Mouse (Mus musculus): ENCODE measurements around the gene Adgrg1. TPM values are rescaled to one million over a fixed set of nuclear protein-coding genes. Genes with fewer than 3 reads are reported as not detected.
A peak's percentile ranks its signal among the peaks of the same experiment; 100 is the strongest.

Adgrg1 gene
- polyA plus RNA-seq, 1 experiment from 2014 or later: 186 TPM

- no peaks in the 10 kb centered on the region for H3K36me3 ChIP-seq
- H3K27ac ChIP-seq: peak overlapping the region; percentile 98
- no peaks in the 10 kb centered on the region for H3K9me3 ChIP-seq
- no peak overlapping the region for H3K4me3 ChIP-seq
- H3K27me3 ChIP-seq (ENCODE audit: insufficient read depth, poor library complexity, severe bottlenecking): no peaks in the 10 kb centered on the region; the same call in 1 of the 2 replicates
- H3K4me1 ChIP-seq (replicated peaks): peaks cover 78% of the 10 kb centered on the region
- DNase-seq (ENCODE audit: low spot score): no peak
- WGBS: 86% methylated on average over 4 of the region's 4 CpGs
These were observed 17.5 kb downstream of the Adgrg1 start for GRCm38 (mm10) chr8:94992010-94992409.

DNA sequence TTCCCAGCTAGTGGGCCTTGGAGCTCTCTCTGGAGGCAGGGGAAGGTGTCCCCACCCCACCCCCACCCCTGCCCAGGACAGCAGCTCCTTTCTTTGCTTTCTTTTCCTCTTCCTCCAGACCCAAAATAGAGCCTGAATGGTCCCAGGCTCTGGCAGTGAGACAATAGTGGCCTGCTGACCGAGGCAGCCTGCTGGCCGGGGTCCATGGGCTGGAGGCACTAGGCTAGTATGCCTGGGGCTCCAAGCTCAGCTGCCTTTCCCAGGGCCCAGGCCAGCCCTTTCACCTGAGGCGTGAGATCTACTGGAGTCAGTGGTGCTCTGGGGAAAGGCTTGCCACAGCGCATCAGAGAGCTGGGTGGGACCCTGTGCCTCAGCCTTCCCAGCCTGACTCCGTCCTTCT lies 18.0 kb downstream of the Adgrg1 start:
- H3K4me1 ChIP-seq (replicated peaks): peaks cover 78% of the 10 kb centered on the region

DNA sequence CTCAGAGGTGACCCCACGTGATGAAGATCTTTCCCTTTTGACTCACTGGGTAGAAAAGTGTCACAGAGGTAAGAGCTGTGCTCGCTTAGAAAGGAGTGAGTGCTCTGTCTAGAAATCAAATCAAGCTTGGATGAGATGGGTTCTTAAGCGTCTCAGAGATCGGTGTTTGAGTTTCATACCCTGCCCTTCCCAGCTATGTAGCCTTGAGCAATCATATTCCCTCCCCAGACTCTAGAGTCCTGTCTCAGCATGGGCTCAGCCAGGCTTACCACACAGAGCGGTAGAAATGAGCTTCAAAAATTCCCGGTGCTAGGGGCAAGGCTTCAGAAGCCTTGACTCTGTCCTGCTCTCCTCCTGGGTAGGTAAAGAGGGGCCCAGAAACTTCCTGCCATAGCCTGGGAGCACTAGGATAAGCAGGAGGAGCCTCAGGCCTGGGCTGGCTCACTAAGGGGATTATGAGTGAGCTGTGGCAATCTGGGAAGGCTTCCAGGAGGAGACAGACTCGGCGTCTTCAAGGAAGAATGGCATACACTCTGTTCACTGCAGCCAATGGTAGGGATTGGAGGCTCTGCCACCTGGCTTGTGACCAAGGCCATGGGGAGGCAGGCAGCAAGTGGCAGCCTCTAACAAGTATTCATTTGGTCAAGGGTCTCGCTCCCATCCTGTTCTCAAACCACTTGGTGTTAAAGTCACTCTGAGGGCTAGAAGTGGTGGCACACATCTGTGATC lies 18.6 kb downstream of the Adgrg1 start:
- no peak for DNase-seq (ENCODE audit: low spot score)
- H3K4me1 ChIP-seq (replicated peaks): peaks cover 82% of the 10 kb centered on the region
- 65% methylated on average over 9 of the region's 9 CpGs for WGBS

More for the DNA sequence above, 18.0 kb downstream of the Adgrg1 start:
- 37% methylated on average over 5 of the region's 5 CpGs for WGBS
- Histone ChIP-seq H3K36me3 (peaks cover 4% of the 10 kb centered on the region; the same call in 1 of the 2 replicates), H3K4me3 (peak overlapping the region; percentile 3), H3K9me3 (no peaks in the 10 kb centered on the region), H3K27me3 (ENCODE audit: insufficient read depth, poor library complexity, severe bottlenecking) (no peaks in the 10 kb centered on the region; the same call in 1 of the 2 replicates), H3K27ac (peak overlapping the region; percentile 98)
- peak; percentile 37 for DNase-seq (ENCODE audit: low spot score)

GRCm38 (mm10) chr8:94994006-94994405 lies 19.5 kb downstream of the Adgrg1 start:
- Histone ChIP-seq H3K27me3 (ENCODE audit: insufficient read depth, poor library complexity, severe bottlenecking) (no peaks in the 10 kb centered on the region), H3K4me3 (peak overlapping the region; percentile 61), H3K36me3 (peaks cover 14% of the 10 kb centered on the region; the same call in 1 of the 2 replicates), H3K27ac (peak overlapping the region; percentile 98), H3K9me3 (no peaks in the 10 kb centered on the region), H3K4me1 (replicated peaks) (peaks cover 88% of the 10 kb centered on the region)
- peak; percentile 95 for DNase-seq (ENCODE audit: low spot score)
- 4% methylated on average over 14 of the region's 14 CpGs for WGBS

More for the DNA sequence above, 18.6 kb downstream of the Adgrg1 start:
- peak overlapping the region; percentile 61 for H3K4me3 ChIP-seq
- H3K36me3 ChIP-seq: peaks cover 10% of the 10 kb centered on the region; the same call in 1 of the 2 replicates
- no peaks in the 10 kb centered on the region; the same call in 1 of the 2 replicates for H3K27me3 ChIP-seq (ENCODE audit: insufficient read depth, poor library complexity, severe bottlenecking)
- no peaks in the 10 kb centered on the region for H3K9me3 ChIP-seq
- peak overlapping the region; percentile 98 for H3K27ac ChIP-seq

DNA sequence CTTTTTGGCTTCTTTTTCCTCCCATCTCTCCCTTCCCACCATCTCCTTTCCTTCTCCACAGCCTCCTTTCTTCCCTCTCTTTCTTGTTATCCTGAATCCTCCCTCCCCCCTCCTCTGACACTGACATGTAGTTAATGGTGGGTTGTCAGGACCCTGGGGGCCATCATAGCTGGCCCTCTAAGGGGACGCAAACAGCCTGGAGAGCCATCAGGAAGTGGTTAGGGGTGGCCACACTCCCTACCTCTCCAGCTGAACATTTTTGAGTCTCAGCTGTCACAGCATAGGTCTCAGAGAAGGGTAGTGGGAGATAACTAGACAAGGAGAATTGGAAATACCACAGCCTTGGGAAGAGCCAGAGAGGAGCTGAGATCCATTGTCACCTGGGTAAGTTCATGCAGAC lies 20.0 kb downstream of the Adgrg1 start:
- peak overlapping the region; percentile 98 for H3K27ac ChIP-seq
- H3K9me3 ChIP-seq: no peaks in the 10 kb centered on the region
- WGBS: 15% methylated on average over 1 of the region's 1 CpGs
- peaks cover 93% of the 10 kb centered on the region for H3K4me1 ChIP-seq (replicated peaks)
- no peak for DNase-seq (ENCODE audit: low spot score)
- no peaks in the 10 kb centered on the region for H3K27me3 ChIP-seq (ENCODE audit: insufficient read depth, poor library complexity, severe bottlenecking)
- H3K36me3 ChIP-seq: peaks cover 14% of the 10 kb centered on the region; the same call in 1 of the 2 replicates
- peak overlapping the region; percentile 61 for H3K4me3 ChIP-seq

- H3K27ac ChIP-seq: peak overlapping the region; percentile 98
- peaks cover 14% of the 10 kb centered on the region; the same call in 1 of the 2 replicates for H3K36me3 ChIP-seq
- H3K4me3 ChIP-seq: peak overlapping the region; percentile 61
- no peaks in the 10 kb centered on the region for H3K9me3 ChIP-seq
- peaks cover 100% of the 10 kb centered on the region for H3K4me1 ChIP-seq (replicated peaks)
- WGBS: 52% methylated on average over 5 of the region's 5 CpGs
- peak; percentile 22 for DNase-seq (ENCODE audit: low spot score)
- no peaks in the 10 kb centered on the region for H3K27me3 ChIP-seq (ENCODE audit: insufficient read depth, poor library complexity, severe bottlenecking)
These were observed 20.9 kb downstream of the Adgrg1 start for GRCm38 (mm10) chr8:94995336-94995893.

GRCm38 (mm10) chr8:94996037-94996436 lies 21.5 kb downstream of the Adgrg1 start:
- Histone ChIP-seq H3K9me3 (no peaks in the 10 kb centered on the region), H3K27ac (peak overlapping the region; percentile 98), H3K27me3 (ENCODE audit: insufficient read depth, poor library complexity, severe bottlenecking) (no peaks in the 10 kb centered on the region), H3K4me3 (peak overlapping the region; percentile 61), H3K36me3 (peaks cover 15% of the 10 kb centered on the region), H3K4me1 (replicated peaks) (peaks cover 100% of the 10 kb centered on the region)
- no peak for DNase-seq (ENCODE audit: low spot score)
- WGBS: 55% methylated on average over 12 of the region's 12 CpGs

DNA sequence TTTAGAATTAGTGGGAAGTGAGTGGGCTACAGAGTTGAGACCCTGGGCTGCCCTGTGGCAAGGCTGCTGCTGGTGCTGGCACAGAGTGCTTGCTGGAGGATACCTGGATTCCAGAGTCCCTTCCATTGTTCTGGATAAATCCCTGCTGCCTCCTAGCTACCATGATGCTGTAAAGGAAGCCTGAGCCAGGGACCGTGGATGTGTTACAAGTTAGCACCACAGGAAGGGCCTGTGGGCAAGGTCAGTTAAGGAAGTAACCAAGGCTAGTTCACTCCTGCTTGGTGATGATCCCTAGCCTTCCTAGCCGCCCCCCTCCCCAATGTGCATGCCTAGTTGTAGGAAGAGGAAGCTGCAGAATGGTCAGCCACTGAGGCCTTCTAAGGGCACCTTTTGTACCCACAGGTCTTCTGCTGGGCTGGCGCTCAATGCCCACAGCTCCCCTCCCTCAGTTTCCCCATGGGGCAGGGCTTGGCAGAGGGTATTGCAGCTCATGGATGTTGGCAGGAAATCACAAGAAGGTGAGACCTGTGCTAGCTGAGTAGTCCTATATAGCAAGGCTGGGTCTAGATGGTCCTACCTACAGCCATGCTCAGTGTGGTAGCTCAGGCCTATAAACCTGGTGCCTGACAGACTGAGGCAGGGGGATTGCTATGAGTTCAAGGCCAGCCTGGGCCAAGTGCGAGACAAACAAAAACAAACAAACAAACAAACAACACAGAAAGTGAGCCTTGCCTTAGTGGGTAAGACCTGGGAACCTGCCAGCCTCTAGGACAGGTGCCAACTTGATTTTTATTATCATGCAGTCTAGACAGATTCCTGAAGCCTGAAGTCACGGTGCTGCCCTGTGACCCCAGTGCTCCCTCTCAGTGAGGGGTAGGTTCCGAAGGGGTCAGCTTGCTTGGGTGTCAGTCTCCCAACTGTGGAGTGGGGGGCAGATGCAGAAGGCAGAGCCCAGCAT lies 22.6 kb downstream of the Adgrg1 start:
- WGBS: 58% methylated on average over 6 of the region's 6 CpGs
- Histone ChIP-seq H3K4me3 (peak overlapping the region; percentile 61), H3K36me3 (peaks cover 23% of the 10 kb centered on the region), H3K27ac (peak overlapping the region; percentile 98), H3K9me3 (no peaks in the 10 kb centered on the region), H3K4me1 (replicated peaks) (peaks cover 100% of the 10 kb centered on the region), H3K27me3 (ENCODE audit: insufficient read depth, poor library complexity, severe bottlenecking) (no peaks in the 10 kb centered on the region)
- DNase-seq (ENCODE audit: low spot score): no peak

DNA sequence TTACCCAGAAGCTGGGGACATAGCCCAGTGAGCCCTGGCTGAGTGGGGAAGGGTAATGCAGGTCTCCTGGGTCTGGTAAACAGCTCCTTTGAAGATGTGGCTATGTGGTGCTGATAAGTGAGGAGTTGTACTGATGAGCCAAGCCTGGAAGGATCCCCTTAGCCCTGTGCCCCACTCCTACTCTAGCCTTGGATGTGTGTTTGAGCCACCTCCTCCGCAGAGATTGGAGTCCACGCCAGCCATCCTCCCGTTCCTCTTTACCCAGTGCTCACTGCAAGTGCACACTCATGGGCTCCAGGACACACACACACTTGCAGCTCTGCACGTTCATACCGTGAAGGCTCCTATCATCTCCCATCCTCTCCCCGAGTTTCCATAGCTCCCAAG lies 23.3 kb downstream of the Adgrg1 start:
- Histone ChIP-seq H3K4me3 (peak overlapping the region; percentile 61), H3K9me3 (no peaks in the 10 kb centered on the region), H3K36me3 (peaks cover 28% of the 10 kb centered on the region), H3K27me3 (ENCODE audit: insufficient read depth, poor library complexity, severe bottlenecking) (no peaks in the 10 kb centered on the region), H3K27ac (peak overlapping the region; percentile 98), H3K4me1 (replicated peaks) (peaks cover 97% of the 10 kb centered on the region)
- WGBS: 82% methylated on average over 6 of the region's 6 CpGs
- DNase-seq (ENCODE audit: low spot score): no peak

DNA sequence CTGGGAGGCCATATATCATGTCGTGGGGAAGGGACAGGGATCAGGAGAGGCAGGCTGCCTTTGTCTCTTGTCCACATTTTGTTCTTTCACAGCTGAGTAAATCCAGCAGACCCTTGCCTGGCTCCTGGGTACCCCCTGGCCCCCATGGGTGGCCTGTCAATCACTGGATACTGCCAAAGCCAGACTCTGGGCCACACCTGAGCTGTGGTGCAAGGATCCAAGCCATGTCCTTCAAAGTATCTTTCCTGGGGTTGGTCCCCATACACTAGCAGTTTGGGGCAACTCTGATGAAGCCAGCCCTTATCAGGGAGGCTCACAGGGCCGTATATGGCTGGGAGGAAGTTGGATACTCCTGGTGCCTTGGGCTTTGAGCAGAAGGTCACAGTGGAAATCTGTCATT lies 23.9 kb downstream of the Adgrg1 start:
- WGBS: 61% methylated on average over 2 of the region's 2 CpGs
- peak overlapping the region; percentile 98 for H3K27ac ChIP-seq
- DNase-seq (ENCODE audit: low spot score): no peak
- peaks cover 91% of the 10 kb centered on the region for H3K4me1 ChIP-seq (replicated peaks)
- H3K27me3 ChIP-seq (ENCODE audit: insufficient read depth, poor library complexity, severe bottlenecking): no peaks in the 10 kb centered on the region
- H3K4me3 ChIP-seq: peak overlapping the region; percentile 61
- no peaks in the 10 kb centered on the region for H3K9me3 ChIP-seq
- peaks cover 34% of the 10 kb centered on the region for H3K36me3 ChIP-seq

DNA sequence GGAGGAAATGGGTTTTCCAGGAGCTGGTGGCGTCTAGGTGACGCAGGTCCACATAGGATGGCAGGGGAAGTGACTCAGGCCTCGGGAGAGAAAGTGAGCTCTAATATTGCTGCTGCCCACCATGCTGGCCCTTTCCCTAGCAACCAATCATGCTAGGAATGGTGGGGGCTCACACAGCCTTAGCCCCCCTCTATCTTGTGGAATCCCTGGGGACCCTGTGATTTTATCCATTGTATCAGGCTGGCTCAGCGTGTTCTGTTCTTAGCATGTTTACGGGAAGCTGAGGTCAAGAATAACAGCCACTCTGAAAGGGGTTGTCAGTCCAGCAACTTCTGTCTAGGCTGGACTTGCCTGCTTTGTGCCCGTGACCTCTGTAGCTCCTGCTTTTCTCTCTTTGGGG lies 24.5 kb downstream of the Adgrg1 start:
- H3K27ac ChIP-seq: peak overlapping the region; percentile 98
- peak overlapping the region; percentile 61 for H3K4me3 ChIP-seq
- no peaks in the 10 kb centered on the region for H3K27me3 ChIP-seq (ENCODE audit: insufficient read depth, poor library complexity, severe bottlenecking)
- WGBS: 51% methylated on average over 6 of the region's 6 CpGs
- H3K36me3 ChIP-seq: peaks cover 40% of the 10 kb centered on the region
- no peaks in the 10 kb centered on the region for H3K9me3 ChIP-seq
- peak; percentile 18 for DNase-seq (ENCODE audit: low spot score)
- H3K4me1 ChIP-seq (replicated peaks): peaks cover 85% of the 10 kb centered on the region

GRCm38 (mm10) chr8:94999956-95000355 lies 25.4 kb downstream of the Adgrg1 start:
- DNase-seq (ENCODE audit: low spot score): no peak
- Histone ChIP-seq H3K9me3 (no peaks in the 10 kb centered on the region), H3K27me3 (ENCODE audit: insufficient read depth, poor library complexity, severe bottlenecking) (no peaks in the 10 kb centered on the region), H3K36me3 (peaks cover 49% of the 10 kb centered on the region), H3K4me1 (replicated peaks) (peaks cover 76% of the 10 kb centered on the region), H3K4me3 (peak overlapping the region; percentile 61), H3K27ac (peak overlapping the region; percentile 98)
- WGBS: 62% methylated on average over 6 of the region's 6 CpGs

All from hindbrain, embryonic 10.5 days (tissue).